Mouse (Mus musculus): ENCODE results near the gene H2afv.

Gene H2afv

GRCm38 (mm10) chr11:6444077-6444853, at the start of gene H2afv:
Gene H2afv (minus strand): TSS chr11:6444443.
- peak; percentile 98 to 99 for DNase-seq (ENCODE audit: low spot score in 2 of 2)

- peak; percentile 35 to 55 for DNase-seq (ENCODE audit: low spot score in 2 of 2)
These were observed 45.7 kb upstream of the H2afv start for GRCm38 (mm10) chr11:6489691-6490503.

DNA sequence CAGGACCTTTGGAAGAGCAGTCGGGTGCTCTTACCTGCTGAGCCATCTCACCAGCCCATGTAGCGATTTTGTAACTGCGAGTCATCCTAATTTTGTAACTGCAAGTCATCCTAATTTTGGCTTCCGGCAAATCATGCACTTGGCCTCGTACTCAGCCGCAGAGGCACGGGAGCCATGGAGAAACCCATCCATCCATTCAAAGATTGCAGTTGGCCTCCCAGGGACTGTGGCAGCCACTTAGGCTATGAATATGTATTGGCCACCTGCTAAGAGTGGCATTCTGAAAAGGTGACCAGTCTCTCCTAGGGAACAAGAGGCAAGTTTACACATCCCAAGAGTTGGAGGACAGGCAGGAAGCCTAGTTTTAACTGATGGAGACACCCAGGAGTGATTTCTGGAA, 45.0 kb upstream of the H2afv start:
- no peak for DNase-seq (ENCODE audit: low spot score in 2 of 2)

DNA sequence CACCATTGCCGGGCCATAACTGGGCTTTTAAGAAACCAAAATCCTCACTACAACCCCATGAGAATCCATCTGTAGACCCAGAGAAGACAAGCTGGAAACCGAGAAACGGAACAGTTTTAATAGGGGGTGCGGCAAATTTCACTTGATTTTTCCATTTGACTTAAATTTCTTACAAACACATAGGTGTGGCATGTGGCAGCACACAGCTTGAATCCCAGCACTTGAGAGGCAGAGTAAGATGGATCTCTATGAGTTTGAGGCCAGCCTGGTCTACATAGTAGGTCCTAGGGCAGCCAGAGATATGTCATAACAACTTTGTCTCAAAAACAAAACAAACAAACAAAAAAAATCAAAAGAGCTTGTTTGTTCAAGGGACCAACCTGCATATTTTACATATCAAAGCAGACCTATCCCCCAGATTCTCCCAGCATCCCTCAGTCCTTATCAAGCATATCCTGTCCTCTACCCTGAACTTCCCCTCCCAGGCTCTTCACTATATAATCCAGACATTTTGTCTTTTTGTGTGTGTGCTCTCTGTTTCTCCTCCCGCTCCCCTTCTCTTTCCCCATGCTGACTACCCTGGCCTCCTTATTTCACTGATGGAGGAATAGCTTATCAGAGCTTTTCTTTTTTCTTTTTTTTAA, 43.9 kb upstream of the H2afv start:
- no peak for DNase-seq (ENCODE audit: low spot score in 2 of 2)

GRCm38 (mm10) chr11:6487496-6487895, 43.3 kb upstream of the H2afv start:
- no peak for DNase-seq (ENCODE audit: low spot score in 2 of 2)

DNA sequence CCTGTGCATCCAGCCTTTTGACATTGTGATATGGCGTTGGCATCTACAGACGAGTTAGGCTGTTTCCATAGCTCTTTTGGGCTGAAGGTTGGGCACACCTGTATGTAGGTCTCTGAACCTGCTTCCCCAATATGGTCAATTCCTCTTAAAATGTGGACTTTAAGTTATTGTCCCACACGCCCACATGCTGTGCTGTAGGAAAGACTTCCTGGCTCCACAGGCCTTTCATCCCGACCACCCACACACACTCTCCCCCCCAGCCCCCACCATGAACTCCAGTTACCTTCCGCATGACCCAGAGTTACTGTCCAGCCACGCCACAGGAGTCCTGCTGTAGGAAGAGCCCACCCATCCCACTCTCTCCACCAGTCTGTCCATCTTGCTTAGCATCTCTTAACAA, 42.7 kb upstream of the H2afv start:
- DNase-seq (ENCODE audit: low spot score in 2 of 2), result no peak

- no peak for DNase-seq (ENCODE audit: low spot score in 2 of 2)
These were observed 40.2 kb upstream of the H2afv start for GRCm38 (mm10) chr11:6484244-6484959.

GRCm38 (mm10) chr11:6483103-6483502, 38.9 kb upstream of the H2afv start:
- no peak for DNase-seq (ENCODE audit: low spot score in 2 of 2)

GRCm38 (mm10) chr11:6481669-6482185, 37.5 kb upstream of the H2afv start:
- no peak for DNase-seq (ENCODE audit: low spot score in 2 of 2)

DNA sequence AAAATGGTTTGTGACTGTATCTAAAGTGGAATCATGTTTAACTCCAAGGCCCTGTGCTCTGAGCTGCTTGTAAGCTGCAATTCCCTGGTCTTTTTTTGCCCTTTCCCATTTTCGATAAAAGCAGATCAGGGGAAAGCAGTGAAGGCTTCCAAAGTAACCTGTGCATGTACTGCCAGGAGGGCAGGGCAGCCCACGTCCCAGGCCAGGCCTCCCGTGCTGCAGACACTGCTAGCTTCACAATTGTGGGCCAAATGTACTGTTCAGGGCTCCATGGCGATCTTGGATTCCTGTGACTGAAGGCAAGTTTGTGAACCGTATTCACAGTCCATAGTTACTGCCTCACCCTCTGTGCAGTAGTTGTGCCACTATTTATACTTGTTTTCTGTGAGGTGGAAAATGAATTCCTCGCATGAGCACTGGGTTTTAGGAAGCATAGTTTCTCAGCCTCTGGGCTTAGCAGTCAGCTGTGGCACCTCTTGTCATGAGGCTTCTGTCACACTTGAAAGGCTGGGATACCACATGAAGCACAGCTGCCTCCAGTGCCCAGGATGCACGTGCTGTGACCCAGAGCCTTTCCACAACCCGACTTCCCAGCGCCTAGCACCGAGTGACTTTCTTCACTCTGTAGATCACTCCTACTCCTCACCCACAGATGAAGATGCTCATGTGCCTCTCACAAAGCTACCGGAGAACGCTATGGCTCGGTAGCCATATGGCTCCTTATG, 36.6 kb upstream of the H2afv start:
- DNase-seq (ENCODE audit: low spot score in 2 of 2), result no peak

- DNase-seq (ENCODE audit: low spot score in 2 of 2), result no peak
These were observed 35.9 kb upstream of the H2afv start for GRCm38 (mm10) chr11:6480191-6480590.

- DNase-seq (ENCODE audit: low spot score in 2 of 2), result no peak
These were observed 35.0 kb upstream of the H2afv start for GRCm38 (mm10) chr11:6479231-6479630.

DNA sequence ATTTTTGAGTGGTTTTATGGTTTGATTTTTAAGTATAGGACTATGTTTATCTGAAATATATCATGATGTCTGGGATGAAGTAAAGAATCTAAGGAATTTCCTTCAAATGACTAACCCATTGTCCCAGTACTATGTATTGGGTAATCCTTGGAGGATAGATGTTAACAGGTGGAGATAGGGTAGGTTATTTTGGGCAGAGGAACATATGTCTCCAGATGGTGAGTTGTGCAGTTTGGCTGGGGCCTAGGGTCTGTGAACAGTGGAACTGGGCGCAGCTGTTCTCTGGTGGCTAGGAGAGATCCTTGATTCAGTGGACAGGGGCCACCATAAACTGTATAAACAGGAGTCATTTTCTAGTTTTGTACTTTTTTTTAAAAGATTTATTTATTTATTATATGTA, 33.1 kb upstream of the H2afv start:
- no peak for DNase-seq (ENCODE audit: low spot score in 2 of 2)

DNA sequence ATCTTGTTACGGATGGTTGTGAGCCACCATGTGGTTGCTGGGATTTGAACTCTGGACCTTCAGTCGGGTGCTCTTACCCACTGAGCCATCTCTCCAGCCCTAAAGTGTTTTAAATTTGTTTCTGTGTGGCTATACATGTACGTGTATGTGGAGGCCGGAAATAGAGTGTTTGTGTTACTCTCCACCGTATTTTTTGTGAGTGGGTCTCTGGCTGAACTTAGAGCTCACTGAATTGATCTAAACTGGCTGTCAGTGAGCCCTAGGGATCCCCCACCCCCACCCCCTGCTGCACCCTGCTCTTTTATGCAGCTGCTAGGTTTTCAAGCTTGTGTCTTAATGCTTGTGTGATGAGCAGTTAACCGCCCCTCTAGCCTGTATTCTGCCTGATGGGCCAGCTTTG, 32.6 kb upstream of the H2afv start:
- no peak for DNase-seq (ENCODE audit: low spot score in 2 of 2)

DNA sequence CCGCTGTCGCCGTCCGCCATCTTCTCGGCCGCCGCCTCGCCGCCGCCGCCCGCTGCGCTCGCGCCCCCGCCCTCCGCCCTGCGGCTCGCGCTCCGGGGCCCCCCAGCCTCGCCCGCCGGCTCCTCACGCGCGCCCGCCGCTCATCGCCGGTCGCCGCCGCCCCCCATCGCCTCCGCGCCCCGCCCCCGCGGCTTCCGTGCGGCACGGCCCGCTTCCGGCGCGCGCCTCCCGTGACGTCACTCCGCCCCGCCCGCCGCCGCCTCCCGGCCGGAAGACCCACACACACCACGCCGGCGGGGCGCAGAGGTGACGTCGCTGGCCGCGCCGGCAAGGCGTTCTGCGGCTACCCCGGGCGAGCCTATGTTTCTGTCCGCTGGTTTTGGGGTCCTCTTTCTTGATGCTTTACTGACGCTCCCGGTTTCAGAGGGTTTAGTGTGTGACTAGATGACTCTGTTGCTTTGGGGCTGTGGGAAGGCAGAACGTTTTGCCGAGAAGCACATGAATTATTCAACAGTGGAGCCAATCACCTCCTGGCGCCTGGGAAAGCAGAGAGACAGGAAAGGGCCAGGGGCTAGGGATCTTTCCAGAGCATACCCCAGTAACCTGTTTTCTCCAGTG, 31.7 kb upstream of the H2afv start, which contains the start of gene Purb:
Gene Purb, minus strand, starts transcription at position 51 of the 618 bp plus-strand sequence.
- DNase-seq (ENCODE audit: low spot score in 2 of 2), result peak; percentile 85 to 95

GRCm38 (mm10) chr11:6474874-6475731, 30.9 kb upstream of the H2afv start:
- DNase-seq (ENCODE audit: low spot score in 2 of 2), result peak; percentile 55 to 59

DNA sequence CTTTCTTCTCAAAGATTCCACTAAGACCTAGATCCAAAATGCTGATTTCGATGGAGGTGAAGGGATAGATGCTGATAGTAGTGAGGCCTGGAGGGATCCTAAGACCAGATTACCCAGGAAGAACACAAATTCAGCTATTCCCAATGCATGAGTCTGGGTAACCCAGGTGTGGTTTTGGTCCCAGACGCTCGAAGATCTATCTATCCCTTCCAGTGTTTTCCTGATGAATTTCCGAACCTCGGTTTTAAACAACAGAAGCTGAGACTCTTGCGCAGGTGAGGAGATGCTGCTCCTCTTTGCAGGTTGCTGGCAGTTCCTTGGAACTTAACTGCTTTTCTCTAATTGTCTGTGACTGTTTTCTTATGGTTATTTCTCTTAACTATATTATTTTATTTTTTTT, 30.1 kb upstream of the H2afv start:
- DNase-seq (ENCODE audit: low spot score in 2 of 2), result no peak

DNA sequence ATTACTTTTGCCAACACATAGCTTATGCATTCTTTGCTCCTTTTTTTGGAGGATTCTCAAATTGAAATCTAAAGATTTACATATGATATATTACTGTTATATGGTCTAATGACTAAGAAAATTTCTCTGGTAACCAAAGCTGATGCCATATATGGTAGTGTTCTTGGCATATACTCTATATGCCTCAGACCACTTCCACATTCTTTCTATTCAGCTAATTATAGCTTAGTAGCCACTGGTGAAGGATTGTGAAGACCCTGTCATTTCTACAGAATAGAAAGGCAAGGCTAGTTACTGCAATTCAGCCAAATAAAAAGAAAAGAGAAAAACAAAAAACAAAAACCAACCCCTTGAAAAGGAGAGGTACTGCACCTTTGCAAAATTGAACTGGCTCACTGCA, 27.8 kb upstream of the H2afv start:
- no peak for DNase-seq (ENCODE audit: low spot score in 2 of 2)

DNA sequence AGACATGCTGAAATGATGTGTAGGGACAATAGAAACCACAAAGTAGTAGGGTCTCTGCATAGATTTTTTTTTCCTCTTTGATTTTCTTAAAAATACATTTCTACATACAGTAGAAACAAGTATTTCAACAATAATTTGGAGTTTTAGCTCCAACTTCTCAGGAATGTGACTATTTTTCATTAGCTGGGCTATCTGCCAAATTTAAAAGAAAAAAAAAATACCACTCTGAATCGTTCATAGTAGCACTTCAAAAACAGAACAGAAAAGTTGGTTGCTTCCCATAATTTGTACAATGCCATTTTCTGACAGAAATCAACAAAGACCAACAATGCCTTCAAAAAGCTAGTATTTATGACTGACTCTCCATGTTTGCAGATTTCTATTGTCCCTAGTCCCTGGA, 27.2 kb upstream of the H2afv start:
- no peak for DNase-seq (ENCODE audit: low spot score in 2 of 2)

- DNase-seq (ENCODE audit: low spot score in 2 of 2), result no peak
These were observed 26.8 kb upstream of the H2afv start for GRCm38 (mm10) chr11:6471054-6471453.
